Mouse (Mus musculus): ENCODE data around the gene Porcn.

Porcn gene

GRCm38 (mm10) chrX:8206015-8206693 lies at the start of gene Porcn:
Porcn (minus strand) TSS chrX:8206525.
- peak; percentile 82 for DNase-seq

GRCm38 (mm10) chrX:8255807-8256206 lies 49.5 kb upstream of the Porcn start:
- no peak for DNase-seq

- DNase-seq, result no peak
These were observed 47.4 kb upstream of the Porcn start for GRCm38 (mm10) chrX:8253711-8254110.

GRCm38 (mm10) chrX:8252334-8253285 lies 46.3 kb upstream of the Porcn start, which contains the start of gene Ftsj1:
Ftsj1 (minus strand) TSS chrX:8252406.
- DNase-seq, result peak; percentile 87

- no peak for DNase-seq
These were observed 45.5 kb upstream of the Porcn start for GRCm38 (mm10) chrX:8251789-8252333.

GRCm38 (mm10) chrX:8248542-8249120 lies 42.3 kb upstream of the Porcn start:
- DNase-seq, result no peak

- DNase-seq, result no peak
These were observed 41.4 kb upstream of the Porcn start for GRCm38 (mm10) chrX:8247680-8248079.

GRCm38 (mm10) chrX:8238804-8239395 lies 32.6 kb upstream of the Porcn start:
- no peak for DNase-seq

- no peak for DNase-seq
These were observed 30.4 kb upstream of the Porcn start for GRCm38 (mm10) chrX:8236704-8237103.

- DNase-seq, result no peak
These were observed 27.3 kb upstream of the Porcn start for GRCm38 (mm10) chrX:8233602-8234001.

GRCm38 (mm10) chrX:8230272-8230671 lies 23.9 kb upstream of the Porcn start:
- DNase-seq, result no peak

GRCm38 (mm10) chrX:8223473-8223872 lies 17.1 kb upstream of the Porcn start:
- DNase-seq, result no peak

GRCm38 (mm10) chrX:8222678-8223421 lies 16.5 kb upstream of the Porcn start:
- DNase-seq, result peak; percentile 15

- DNase-seq, result peak; percentile 73
These were observed 16.0 kb upstream of the Porcn start for GRCm38 (mm10) chrX:8222296-8222677.

- no peak for DNase-seq
These were observed 13.3 kb upstream of the Porcn start for GRCm38 (mm10) chrX:8219651-8220050.

- DNase-seq, result no peak
These were observed 11.8 kb upstream of the Porcn start for GRCm38 (mm10) chrX:8218114-8218513.

- DNase-seq, result peak; percentile 32
These were observed 11.1 kb upstream of the Porcn start for GRCm38 (mm10) chrX:8217383-8217782.

- DNase-seq, result no peak
These were observed 5.3 kb upstream of the Porcn start for GRCm38 (mm10) chrX:8211490-8212207.

GRCm38 (mm10) chrX:8209720-8210119 lies 3.4 kb upstream of the Porcn start:
- DNase-seq, result no peak

- no peak for DNase-seq
These were observed 899 bp upstream of the Porcn start for GRCm38 (mm10) chrX:8207224-8207623.

GRCm38 (mm10) chrX:8206694-8207197 lies 421 bp upstream of the Porcn start:
- no peak for DNase-seq

All from layer of hippocampus, adult 9-11 months (tissue).